Mouse (Mus musculus): Measurements from ENCODE around the gene Glipr1l2. TPM values are rescaled to one million over a fixed set of nuclear protein-coding genes. Genes with fewer than 3 reads are reported as not detected.

Gene Glipr1l2
- total RNA-seq, 1 experiment from 2014 or later = not detected

Other genes with a start within 250 kb of the Glipr1l2 start
- 36.2 and 39.6 TPM in 2 replicates for gene Krr1, start 110.7 kb upstream of the Glipr1l2 start, total RNA-seq (2017)
- 370 and 378 TPM in 2 replicates for gene Glipr1, start 80.7 kb upstream of the Glipr1l2 start, total RNA-seq (2017)
- gene Glipr1l1, start 23.2 kb upstream of the Glipr1l2 start, total RNA-seq (2017) = not detected in 2 replicates
- not detected in 2 replicates for gene Glipr1l3, start 77.0 kb downstream of the Glipr1l2 start, total RNA-seq (2017)
- gene Caps2, start 80.3 kb downstream of the Glipr1l2 start, total RNA-seq (2017) = not detected in 2 replicates
- not detected in 2 replicates for gene Kcnc2, start 187.8 kb downstream of the Glipr1l2 start, total RNA-seq (2017)

All from neutrophil, adult 5-6 weeks (primary cell).